ENCODE assay signal across 21 mouse cellular contexts in the genomic region with DNA sequence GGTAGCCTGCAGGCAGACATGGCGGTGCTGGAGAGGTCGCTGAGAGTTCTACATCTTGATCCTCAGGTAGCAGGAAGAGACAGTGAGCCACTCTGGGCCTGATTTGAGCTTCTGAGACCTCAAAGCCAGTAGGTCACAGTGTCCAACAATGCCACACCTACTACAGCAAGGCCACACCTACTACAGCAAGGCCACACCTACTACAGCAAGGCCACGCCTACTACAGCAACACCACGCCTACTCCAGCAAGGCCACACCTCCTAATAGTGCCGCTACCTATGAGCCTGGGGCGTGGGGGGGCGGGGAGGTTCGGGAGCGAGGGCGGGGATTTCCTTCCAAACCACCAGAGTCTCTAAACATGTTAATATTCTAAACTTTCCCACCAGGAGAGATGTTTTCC. TPM values are rescaled to one million over a fixed set of nuclear protein-coding genes. Genes with fewer than 3 reads are reported as not detected.
DNase-seq lines count a peak whose midpoint lies in the region; ATAC-seq and TF ChIP-seq lines count a peak whose summit lies in the region.
"Had no signal": no experiment of that assay in that cellular context is flagged by ENCODE, and none has a peak within 500 bp of the region (broad histone marks: within the 10 kb centered on the region; RNA-seq: fewer than 3 reads in every experiment).

No protein-coding gene starts in this region.

- no peak for TF ChIP-seq CTCF in testis, adult 2 months (IDR thresholded peaks at IDR 0.05; ENCODE audit: control insufficient read depth, insufficient read depth, insufficient replicate concordance, low read depth, low read length)

- 83% methylated on average over 10 of the region's 10 CpGs for WGBS in forebrain, embryonic 14.5 days

- no peaks in the 10 kb centered on the region for H3K9me3 ChIP-seq in forebrain, embryonic 14.5 days (replicated peaks; ENCODE audit: control insufficient read depth, low read length)
- H3K9me3 ChIP-seq: embryonic facial prominence, embryonic 13.5 days; forebrain, embryonic 12.5 days; heart, embryonic 13.5 days had no signal

- no peak overlapping the region for H3K9ac ChIP-seq in forebrain, embryonic 14.5 days (ENCODE audit: low read length)
- H3K9ac ChIP-seq: embryonic facial prominence, embryonic 13.5 days; forebrain, embryonic 12.5 days; forebrain, postnatal 0 days; heart, embryonic 13.5 days; hindbrain, embryonic 14.5 days had no signal

- peak; percentile 47; the same call in 1 of the 2 replicates for TF ChIP-seq POLR2A in testis, adult 2 months (IDR thresholded peaks at IDR 0.05; ENCODE audit: control insufficient read depth, low read depth, low read length)

- H3K4me1 ChIP-seq in testis, adult 2 months (ENCODE audit: control insufficient read depth, insufficient read depth, low read length) = peaks cover 4% of the 10 kb centered on the region; the same call in 1 of the 2 replicates
- no peaks in the 10 kb centered on the region for H3K4me1 ChIP-seq in forebrain, embryonic 14.5 days (ENCODE audit: control insufficient read depth, insufficient read depth, low read length)
- H3K4me1 ChIP-seq: embryonic facial prominence, embryonic 13.5 days; forebrain, embryonic 12.5 days had no signal

- no peak overlapping the region for H3K27ac ChIP-seq in testis, adult 2 months (ENCODE audit: control insufficient read depth, insufficient read depth, low read depth, low read length)
- no peak overlapping the region for H3K27ac ChIP-seq in forebrain, embryonic 14.5 days (ENCODE audit: low read depth, low read length)
- H3K27ac ChIP-seq: embryonic facial prominence, embryonic 13.5 days; forebrain, embryonic 12.5 days; heart, embryonic 13.5 days; hindbrain, embryonic 14.5 days had no signal

- no peaks in the 10 kb centered on the region for H3K27me3 ChIP-seq in testis, adult 2 months (ENCODE audit: control insufficient read depth, insufficient read depth, low read length)
- H3K27me3 ChIP-seq in forebrain, embryonic 14.5 days (replicated peaks; ENCODE audit: control insufficient read depth, insufficient read depth, low read length) = no peaks in the 10 kb centered on the region
- H3K27me3 ChIP-seq: embryonic facial prominence, embryonic 13.5 days; forebrain, embryonic 12.5 days; heart, embryonic 13.5 days had no signal

- DNase-seq in testis, postnatal 10 days (ENCODE audit: low spot score) = no peak
- peak; percentile 95 for DNase-seq in ES-CJ7 (ENCODE audit: low read depth, low spot score)
- DNase-seq in induced T-regulatory cell, adult 2 months (ENCODE audit: low read depth) = peak; percentile 18
- no peak for DNase-seq in MN1 (ENCODE audit: low spot score)
- DNase-seq in neural tube, embryonic 10.5 days (ENCODE audit: extremely low spot score, low spot score) = no peak
- no peak for DNase-seq in forebrain, embryonic 14.5 days (ENCODE audit: low spot score)
- DNase-seq: adrenal gland, adult 2 months; adrenal gland, postnatal 25 days; B cell, adult 2 months; cerebellum, adult 18-20 months; cerebellum, adult 9-11 months; cerebellum, postnatal 36 days; forebrain, postnatal 0 days; gastrocnemius, postnatal 14 days had no signal

- no peak overlapping the region for H3K4me2 ChIP-seq in forebrain, embryonic 14.5 days (ENCODE audit: low read length)
- H3K4me2 ChIP-seq: embryonic facial prominence, embryonic 13.5 days; forebrain, embryonic 12.5 days; heart, embryonic 13.5 days; hindbrain, embryonic 14.5 days had no signal

- no peaks in the 10 kb centered on the region for H3K36me3 ChIP-seq in testis, adult 2 months (ENCODE audit: control insufficient read depth, insufficient read depth, low read length)
- H3K36me3 ChIP-seq in forebrain, embryonic 14.5 days (ENCODE audit: control insufficient read depth, insufficient read depth, low read length) = no peaks in the 10 kb centered on the region
- H3K36me3 ChIP-seq: embryonic facial prominence, embryonic 13.5 days; forebrain, embryonic 12.5 days; heart, embryonic 13.5 days had no signal

- no peak for ATAC-seq in forebrain, embryonic 14.5 days
- ATAC-seq: CD4-positive, CD25-positive, alpha-beta regulatory T cell, adult 4 months; forebrain, postnatal 0 days; intestine, embryonic 16.5 days had no signal

- peak overlapping the region; percentile 59 for H3K4me3 ChIP-seq in testis, adult 2 months (ENCODE audit: control insufficient read depth, low read depth, low read length)
- no peak overlapping the region for H3K4me3 ChIP-seq in forebrain, embryonic 14.5 days (ENCODE audit: low read depth, low read length)
- H3K4me3 ChIP-seq: embryonic facial prominence, embryonic 13.5 days; forebrain, embryonic 12.5 days; heart, embryonic 13.5 days had no signal

RNA-seq across cellular contexts. Expression of gene Rap1b, which starts 45.5 kb away (rescaled TPM):
- polyA plus RNA-seq in testis, adult 2 months (2012; rRNA removed) = 9.6 and 13.8 TPM in 2 replicates
- polyA plus RNA-seq in forebrain, embryonic 14.5 days (2014; fragmentation: Nextera tagmentation; extraction: Ambion mirVana) = 138 and 160 TPM in 2 replicates

Comparison
In these comparisons a context has a peak if more than half of its experiments do, and no peak if none do; other contexts are left out.
1. DNase-seq: peak in ES-CJ7 (single experiment) and induced T-regulatory cell, adult 2 months (single experiment); none in testis, postnatal 10 days (single experiment), MN1 (single experiment), neural tube, embryonic 10.5 days (single experiment) and forebrain, embryonic 14.5 days (single experiment).